Mouse (Mus musculus): ENCODE measurements around the gene Ntmt1. TPM values are rescaled to one million over a fixed set of nuclear protein-coding genes. Genes with fewer than 3 reads are reported as not detected.

Gene Ntmt1
- total and polyA plus RNA-seq, 2 experiments from 2014 or later, result 87.6 to 106 TPM

GRCm38 (mm10) chr2:30833644-30834043, 26.0 kb downstream of the Ntmt1 start:
- 66% methylated on average over 5 of the region's 5 CpGs for WGBS
- H3K4me2 ChIP-seq (ENCODE audit: low read depth), result no peak overlapping the region
- H3K9ac ChIP-seq, result no peak overlapping the region
- no peak for ATAC-seq
- H3K27ac ChIP-seq (ENCODE audit: low read depth, low read length), result no peak overlapping the region
- no peaks in the 10 kb centered on the region for H3K27me3 ChIP-seq (ENCODE audit: insufficient read depth, low read length)
- TF ChIP-seq CTCF (IDR thresholded peaks at IDR 0.05; ENCODE audit: low read depth), result no peak
- H3K36me3 ChIP-seq (ENCODE audit: insufficient read depth), result no peaks in the 10 kb centered on the region
- H3K4me3 ChIP-seq (ENCODE audit: low read depth, low read length), result no peak overlapping the region
- H3K4me1 ChIP-seq (ENCODE audit: insufficient read depth), result no peaks in the 10 kb centered on the region
- no peak for DNase-seq
- no peaks in the 10 kb centered on the region for H3K9me3 ChIP-seq (ENCODE audit: low read length)

GRCm38 (mm10) chr2:30834373-30835022, 26.9 kb downstream of the Ntmt1 start, which contains the start of gene Prrx2:
TSS of gene Prrx2 (plus strand) at chr2:30834972.
- no peak for ATAC-seq
- H3K4me3 ChIP-seq (ENCODE audit: low read depth, low read length), result no peak within 1 kb of the TSS
- TF ChIP-seq CTCF (IDR thresholded peaks at IDR 0.05; ENCODE audit: low read depth), result no peak
- H3K9me3 ChIP-seq (ENCODE audit: low read length), result no peaks in the 10 kb centered on the region
- H3K27ac ChIP-seq (ENCODE audit: low read depth, low read length), result no peak within 1 kb of the TSS
- 74% methylated on average over 8 of the region's 10 CpGs for WGBS
- DNase-seq, result no peak
- H3K9ac ChIP-seq, result no peak within 1 kb of the TSS
- no peaks in the 10 kb centered on the region for H3K36me3 ChIP-seq (ENCODE audit: insufficient read depth)
- H3K27me3 ChIP-seq (ENCODE audit: insufficient read depth, low read length), result no peaks in the 10 kb centered on the region
- H3K4me1 ChIP-seq (ENCODE audit: insufficient read depth), result no peaks in the 10 kb centered on the region
- H3K4me2 ChIP-seq (ENCODE audit: low read depth), result no peak within 1 kb of the TSS

- WGBS, result 6% methylated on average over 21 of the region's 21 CpGs
- no peaks in the 10 kb centered on the region for H3K4me1 ChIP-seq (ENCODE audit: insufficient read depth)
- no peak overlapping the region for H3K27ac ChIP-seq (ENCODE audit: low read depth, low read length)
- no peak overlapping the region for H3K4me2 ChIP-seq (ENCODE audit: low read depth)
- no peaks in the 10 kb centered on the region for H3K36me3 ChIP-seq (ENCODE audit: insufficient read depth)
- H3K27me3 ChIP-seq (ENCODE audit: insufficient read depth, low read length), result no peaks in the 10 kb centered on the region
- no peaks in the 10 kb centered on the region for H3K9me3 ChIP-seq (ENCODE audit: low read length)
- H3K9ac ChIP-seq, result no peak overlapping the region
- H3K4me3 ChIP-seq (ENCODE audit: low read depth, low read length), result no peak overlapping the region
- peak; percentile 53 for ATAC-seq
- TF ChIP-seq CTCF (IDR thresholded peaks at IDR 0.05; ENCODE audit: low read depth), result no peak
- DNase-seq, result peak; percentile 26
Observed at GRCm38 (mm10) chr2:30836238-30836990, 28.8 kb downstream of the Ntmt1 start.

GRCm38 (mm10) chr2:30842615-30843014, 35.0 kb downstream of the Ntmt1 start:
- ATAC-seq (no peak), DNase-seq (no peak)
- H3K36me3 ChIP-seq (ENCODE audit: insufficient read depth), result no peaks in the 10 kb centered on the region
- no peak overlapping the region for H3K4me2 ChIP-seq (ENCODE audit: low read depth)
- no peak for TF ChIP-seq CTCF (IDR thresholded peaks at IDR 0.05; ENCODE audit: low read depth)
- 56% methylated on average over 10 of the region's 10 CpGs for WGBS
- H3K4me3 ChIP-seq (ENCODE audit: low read depth, low read length), result no peak overlapping the region
- H3K9me3 ChIP-seq (ENCODE audit: low read length), result no peaks in the 10 kb centered on the region
- H3K27me3 ChIP-seq (ENCODE audit: insufficient read depth, low read length), result peaks cover 24% of the 10 kb centered on the region
- no peaks in the 10 kb centered on the region for H3K4me1 ChIP-seq (ENCODE audit: insufficient read depth)
- H3K27ac ChIP-seq (ENCODE audit: low read depth, low read length), result no peak overlapping the region
- H3K9ac ChIP-seq, result no peak overlapping the region

GRCm38 (mm10) chr2:30845152-30846070, 37.8 kb downstream of the Ntmt1 start:
- H3K27ac ChIP-seq (ENCODE audit: low read depth, low read length), result no peak overlapping the region
- no peak for ATAC-seq
- peak overlapping the region; percentile 35; the same call in 1 of the 2 replicates for H3K9ac ChIP-seq
- peak overlapping the region; percentile 79 for H3K4me2 ChIP-seq (ENCODE audit: low read depth)
- no peaks in the 10 kb centered on the region for H3K9me3 ChIP-seq (ENCODE audit: low read length)
- no peaks in the 10 kb centered on the region for H3K4me1 ChIP-seq (ENCODE audit: insufficient read depth)
- TF ChIP-seq CTCF (IDR thresholded peaks at IDR 0.05; ENCODE audit: low read depth), result no peak
- WGBS, result 1% methylated on average over 66 of the region's 80 CpGs
- no peaks in the 10 kb centered on the region for H3K36me3 ChIP-seq (ENCODE audit: insufficient read depth)
- no peak for DNase-seq
- peak overlapping the region; percentile 41 for H3K4me3 ChIP-seq (ENCODE audit: low read depth, low read length)
- H3K27me3 ChIP-seq (ENCODE audit: insufficient read depth, low read length), result peaks cover 24% of the 10 kb centered on the region

- no peak for TF ChIP-seq CTCF (IDR thresholded peaks at IDR 0.05; ENCODE audit: low read depth)
- no peaks in the 10 kb centered on the region for H3K9me3 ChIP-seq (ENCODE audit: low read length)
- H3K27me3 ChIP-seq (ENCODE audit: insufficient read depth, low read length), result peaks cover 24% of the 10 kb centered on the region
- DNase-seq (no peak), ATAC-seq (no peak)
- H3K9ac ChIP-seq, result no peak overlapping the region
- H3K4me1 ChIP-seq (ENCODE audit: insufficient read depth), result no peaks in the 10 kb centered on the region
- no peaks in the 10 kb centered on the region for H3K36me3 ChIP-seq (ENCODE audit: insufficient read depth)
- no peak overlapping the region for H3K27ac ChIP-seq (ENCODE audit: low read depth, low read length)
- peak overlapping the region; percentile 79; the same call in 1 of the 2 replicates for H3K4me2 ChIP-seq (ENCODE audit: low read depth)
- H3K4me3 ChIP-seq (ENCODE audit: low read depth, low read length), result no peak overlapping the region
- 91% methylated on average over 8 of the region's 8 CpGs for WGBS
Observed at GRCm38 (mm10) chr2:30846236-30846635, 38.6 kb downstream of the Ntmt1 start.
